Mouse (Mus musculus): ENCODE data around the gene Carhsp1.

DNA sequence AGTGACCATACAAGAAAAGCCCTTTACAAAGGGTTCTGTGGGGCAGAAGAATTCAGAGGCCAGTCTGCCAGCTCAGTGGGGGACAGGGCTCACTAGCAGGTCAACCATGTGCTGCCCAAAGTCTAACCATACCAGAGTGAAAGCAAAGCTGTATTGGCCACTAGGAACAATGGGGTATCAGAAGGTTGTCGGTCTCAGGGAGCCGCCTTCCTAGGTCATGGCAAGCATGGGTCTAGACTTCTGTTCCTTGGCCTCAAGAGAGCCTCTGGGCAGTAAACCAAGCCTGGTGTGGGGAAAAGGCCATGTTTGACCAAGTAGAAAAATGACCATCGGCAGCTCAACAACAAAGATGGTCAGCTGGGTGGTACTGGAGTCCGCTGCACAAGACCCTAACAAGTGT lies 13.2 kb downstream of the Carhsp1 start:
- no peak for TF ChIP-seq CTCF (IDR thresholded peaks at IDR 0.05; ENCODE audit: borderline replicate concordance, extremely low read depth, insufficient read depth, insufficient read length)
- no peak for TF ChIP-seq POLR2A (IDR thresholded peaks at IDR 0.05; ENCODE audit: borderline replicate concordance, extremely low read depth, insufficient read depth, insufficient read length, poor library complexity, severe bottlenecking)
